Mouse (Mus musculus) liver, embryonic 14.5 days (tissue): ENCODE measurements around the gene Pitpnm1. TPM values are rescaled to one million over a fixed set of nuclear protein-coding genes. Genes with fewer than 3 reads are reported as not detected.
"Not testable (repeated sequence)": the region's sequence is repeated elsewhere in the genome, so short reads cannot be mapped to it uniquely, and the experiment has no call there.

ENCODE experiments used
- ATAC-seq: fragments of 200-750 bp; cut with Nextera tagmentation; 2 replicates; pipeline ENCODE4 v1.8.0; 2017; ENCODE audit warnings: moderate number of reproducible peaks, mild to moderate bottlenecking, moderate library complexity; ENCODE audit not compliant: insufficient read depth
- DNase-seq, 3 experiments: peaks; one replicate each; pipeline ENCODE4 v3.0.0-alpha.2; 2012 to 2013; ENCODE audit warnings: low read depth in 3 of 3, low spot score in 3 of 3
- H3K27ac ChIP-seq: fragments of 300-500 bp; sonication (generic); 2 replicates; pipeline ENCODE4 v1.5.1; 2014; ENCODE audit warnings: moderate library complexity, mild to moderate bottlenecking, control low read depth, inconsistent platforms
- H3K27me3 ChIP-seq: fragments of 300-500 bp; sonication (generic); 2 replicates; pipeline ENCODE4 v1.6.1; 2014; ENCODE audit warnings: mild to moderate bottlenecking, low read length, moderate library complexity; ENCODE audit not compliant: control insufficient read depth, insufficient read depth
- H3K36me3 ChIP-seq: fragments of 300-500 bp; sonication (generic); replicated peaks from 2 replicates; pipeline ENCODE4 v1.6.1; 2014; ENCODE audit warnings: low read depth; ENCODE audit not compliant: control insufficient read depth, insufficient read depth
- H3K4me1 ChIP-seq, 2 experiments: fragments of 200-500 bp in 1 of 2; fragments of 300-500 bp in 1 of 2; sonication (generic) in 1 of 2; replicated peaks; 2 replicates each; pipeline ENCODE4 v1.6.1; 2012 to 2014; ENCODE audit warnings: antibody characterized with exemption in 1 of 2, inconsistent platforms in 1 of 2, low read length in 1 of 2; ENCODE audit not compliant: control insufficient read depth in 2 of 2, insufficient read depth in 2 of 2
- H3K4me2 ChIP-seq: fragments of 300-500 bp; sonication (generic); 2 replicates; pipeline ENCODE4 v1.6.1; 2014; ENCODE audit warnings: low read depth, mild to moderate bottlenecking, control low read depth, moderate library complexity
- H3K4me3 ChIP-seq, 2 experiments: fragments of 200-500 bp in 1 of 2; fragments of 300-500 bp in 1 of 2; sonication (generic) in 1 of 2; 2 replicates each; pipeline ENCODE4 v1.5.1; 2012 to 2014; ENCODE audit warnings: low read depth in 2 of 2, low read length in 2 of 2, mild to moderate bottlenecking in 2 of 2, control low read depth in 1 of 2, inconsistent platforms in 1 of 2, moderate library complexity in 1 of 2; ENCODE audit not compliant: insufficient read depth in 1 of 2
- H3K9ac ChIP-seq: fragments of 300-500 bp; sonication (generic); replicated peaks from 2 replicates; pipeline ENCODE4 v1.6.1; 2014; ENCODE audit warnings: mild to moderate bottlenecking, control low read depth, moderate library complexity
- H3K9me3 ChIP-seq: fragments of 300-500 bp; sonication (generic); 2 replicates; pipeline ENCODE4 v1.6.1; 2016; ENCODE audit warnings: low read length, mixed read lengths; ENCODE audit not compliant: control insufficient read depth
- CTCF ChIP-seq: IDR thresholded peaks from 2 replicates; pipeline ENCODE4 v1.5.1; 2016; ENCODE audit warnings: antibody characterized with exemption, low read depth, control low read depth
- EP300 ChIP-seq: IDR thresholded peaks from 2 replicates; pipeline ENCODE4 v1.6.1; 2016; ENCODE audit warnings: antibody characterized with exemption, low read depth
- whole genome bisulfite sequencing: fragments of 180-500 bp; shearing (Covaris S2); extraction: QIAGEN DNeasy Blood & Tissue Kit; methylation state at CpG from one replicate; pipeline ENCODE4 v1.1.7; 2014; ENCODE audit not compliant: insufficient replicate concordance; 5-methylcytosine and 5-hydroxymethylcytosine counted together
- polyA plus RNA-seq, 2 experiments: library from polyadenylated mRNA; depleted of rRNA in 1 of 2; stranded (reverse) in 1 of 2; unstranded in 1 of 2; fragments of >200 nt; fragmentation: Nextera tagmentation in 1 of 2; extraction: Ambion mirVana in 1 of 2; gene quantifications; 2 replicates each; pipeline versions ENCODE4 v1.2.1 to v1.2.3; 2012 to 2014

Pitpnm1 gene
- polyA plus RNA-seq, 2 experiments: 3.4 to 7.1 TPM

DNA sequence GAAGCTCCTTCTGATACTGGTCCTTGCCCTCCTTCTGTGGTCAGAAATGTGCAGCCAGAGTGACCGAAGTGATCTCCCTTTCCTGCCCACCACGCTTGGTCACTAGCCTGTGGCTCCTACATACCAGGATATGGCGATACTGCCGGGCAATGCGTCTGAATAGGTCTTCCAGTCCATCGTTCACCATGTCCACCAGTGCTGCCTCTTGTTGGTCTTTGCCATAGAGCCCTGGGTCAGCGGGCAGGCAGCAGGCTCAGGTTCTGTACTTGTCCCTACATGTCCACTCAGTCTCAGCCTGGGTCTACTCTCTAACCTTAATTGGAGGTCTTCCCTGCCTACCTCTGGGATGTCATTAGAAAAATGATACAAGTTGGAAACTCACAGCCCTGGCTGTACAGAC, 41.8 kb upstream of the Pitpnm1 start:
- ATAC-seq (no peak), DNase-seq (no peak)
- Histone ChIP-seq H3K4me1 (peaks cover 24 to 34% of the 10 kb centered on the region in 2 experiments), H3K27me3 (no peaks in the 10 kb centered on the region), H3K36me3 (no peaks in the 10 kb centered on the region), H3K4me2 (0 out of 2 replicates have a peak overlapping the region, but pooled peaks have one; percentile 15), H3K9ac (no peak overlapping the region), H3K27ac (peak overlapping the region; percentile 31; the same call in 1 of the 2 replicates), H3K4me3 (no peak overlapping the region), H3K9me3 (no peaks in the 10 kb centered on the region)
- WGBS: 87% methylated on average over 7 of the region's 7 CpGs
- no peak for TF ChIP-seq CTCF

DNA sequence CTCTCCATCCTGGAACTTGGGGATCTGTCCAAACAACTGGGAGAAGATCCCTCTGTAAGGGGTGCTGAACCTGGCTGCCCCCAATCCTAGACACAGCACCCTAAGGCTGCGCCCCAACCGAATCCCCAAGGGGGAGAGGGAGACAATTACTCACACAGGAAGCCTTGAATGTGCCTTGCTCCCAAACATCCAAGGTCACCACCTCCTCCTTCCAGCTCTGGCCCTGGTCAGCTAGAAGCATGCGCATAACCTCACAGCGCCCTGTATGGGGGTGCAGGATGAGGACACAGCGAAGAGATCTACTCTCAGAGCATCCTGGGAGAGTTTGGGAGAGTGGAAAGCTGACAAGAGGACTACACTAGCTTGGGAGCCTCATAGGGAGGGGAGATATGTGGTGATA, 41.2 kb upstream of the Pitpnm1 start:
- peak overlapping the region; percentile 86 for H3K27ac ChIP-seq
- peak overlapping the region; percentile 80 for H3K4me2 ChIP-seq
- peak overlapping the region; percentile 68 for H3K9ac ChIP-seq
- H3K36me3 ChIP-seq: no peaks in the 10 kb centered on the region
- peaks cover 24 to 34% of the 10 kb centered on the region in 2 experiments for H3K4me1 ChIP-seq
- no peaks in the 10 kb centered on the region for H3K9me3 ChIP-seq
- no peak for ATAC-seq
- peak overlapping the region; percentile 48 to 52; a peak in 3 of 4 replicates for H3K4me3 ChIP-seq
- WGBS: 87% methylated on average over 5 of the region's 5 CpGs
- TF ChIP-seq EP300: no peak
- TF ChIP-seq CTCF: no peak
- H3K27me3 ChIP-seq: no peaks in the 10 kb centered on the region
- DNase-seq: no peak

- TF ChIP-seq EP300 (peak; percentile 84), CTCF (no peak)
- DNase-seq (peak; percentile 70 to 73 (median 72)), ATAC-seq (peak; percentile 93)
- Histone ChIP-seq H3K27ac (peak within 1 kb of the TSS; percentile 86), H3K4me2 (peak within 1 kb of the TSS; percentile 80), H3K9me3 (no peaks in the 10 kb centered on the region), H3K9ac (peak within 1 kb of the TSS; percentile 68), H3K4me1 (peaks cover 24 to 34% of the 10 kb centered on the region in 2 experiments), H3K4me3 (peak within 1 kb of the TSS; percentile 48 to 52), H3K36me3 (no peaks in the 10 kb centered on the region), H3K27me3 (no peaks in the 10 kb centered on the region)
- WGBS: 18% methylated on average over 15 of the region's 15 CpGs
These were observed 40.6 kb upstream of the Pitpnm1 start, which contains the start of gene Gstp3 for GRCm38 (mm10) chr19:4059069-4059740. Gene Gstp3 (minus strand): TSS chr19:4059569.

DNA sequence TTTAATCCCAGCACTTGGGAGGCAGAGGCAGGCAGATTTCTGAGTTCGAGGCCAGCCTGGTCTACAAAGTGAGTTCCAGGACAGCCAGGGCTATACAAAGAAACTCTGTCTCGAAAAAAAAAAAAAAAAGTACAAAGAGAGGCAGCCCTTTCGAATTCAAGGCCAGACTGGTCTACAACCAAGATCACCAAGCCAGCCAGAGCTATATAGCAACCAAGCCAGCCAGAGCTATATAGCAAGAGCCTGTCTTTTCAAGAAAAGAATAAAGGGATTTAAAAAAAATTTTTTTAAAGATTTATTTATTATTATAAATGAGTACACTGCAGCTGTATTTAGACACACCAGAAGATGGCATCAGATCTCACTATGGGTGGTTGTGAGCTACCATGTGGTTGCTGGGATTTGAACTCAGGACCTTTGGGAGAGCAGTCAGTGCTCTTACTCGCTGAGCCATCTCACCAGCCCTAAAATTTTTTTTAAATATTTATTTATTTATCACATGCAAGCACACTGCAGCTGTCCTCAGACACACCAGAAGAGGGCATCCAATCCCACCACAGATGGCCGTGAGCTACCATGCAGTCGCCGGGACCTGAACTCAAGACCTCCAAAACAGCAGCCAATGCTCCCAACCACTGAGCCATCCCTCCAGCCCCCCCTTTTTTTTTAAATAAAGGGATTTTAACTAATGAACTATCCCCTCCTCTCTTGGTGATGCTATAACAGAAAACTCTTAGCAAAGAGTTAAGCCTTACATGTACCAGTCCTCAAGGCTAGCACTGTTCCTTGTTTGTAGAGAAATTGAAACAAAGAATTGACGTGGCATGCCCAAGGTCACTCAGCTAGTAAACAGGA, 39.5 kb upstream of the Pitpnm1 start:
- peak overlapping the region; percentile 80; the same call in 1 of the 2 replicates for H3K4me2 ChIP-seq
- TF ChIP-seq CTCF: 0 out of 2 replicates have a peak, but pooled peaks have one; percentile 9
- not testable (repeated sequence) for H3K4me3 ChIP-seq, H3K36me3 ChIP-seq, DNase-seq, H3K9me3 ChIP-seq, ATAC-seq, H3K9ac ChIP-seq, H3K27me3 ChIP-seq
- H3K4me1 ChIP-seq: peaks cover 24 to 34% of the 10 kb centered on the region in 2 experiments
- WGBS: 78% methylated on average over 8 of the region's 8 CpGs
- peak overlapping the region; percentile 86; the same call in 1 of the 2 replicates for H3K27ac ChIP-seq
